Mouse (Mus musculus) stomach, embryonic 14.5 days (tissue): ENCODE results near the gene Pccb. TPM values are rescaled to one million over a fixed set of nuclear protein-coding genes. Genes with fewer than 3 reads are reported as not detected.

Experiments
- ATAC-seq: fragments of 200-750 bp; cut with Nextera tagmentation; 2 replicates; pipeline ENCODE4 v1.8.0; 2017; ENCODE audit warnings: low read depth, moderate TSS enrichment; ENCODE audit not compliant: insufficient number of reproducible peaks, insufficient read depth, low FRiP score
- H3K27ac ChIP-seq: fragments of 300-500 bp; sonication (generic); 2 replicates; pipeline ENCODE4 v1.5.1; 2014; ENCODE audit warnings: mild to moderate bottlenecking, low read length, moderate library complexity, mixed read lengths
- H3K27me3 ChIP-seq: fragments of 300-500 bp; sonication (generic); 2 replicates; pipeline ENCODE4 v1.6.1; 2014; ENCODE audit warnings: low read length, control low read depth, mixed read lengths; ENCODE audit not compliant: control insufficient read depth, insufficient read depth
- H3K36me3 ChIP-seq: fragments of 300-500 bp; sonication (generic); 2 replicates; pipeline ENCODE4 v1.6.1; 2014; ENCODE audit warnings: mild to moderate bottlenecking, control low read depth, low read length, moderate library complexity, mixed read lengths; ENCODE audit not compliant: control insufficient read depth, insufficient read depth
- H3K4me1 ChIP-seq: fragments of 300-500 bp; sonication (generic); 2 replicates; pipeline ENCODE4 v1.6.1; 2014; ENCODE audit warnings: low read length, control low read depth, mixed read lengths; ENCODE audit not compliant: control insufficient read depth, insufficient read depth
- H3K4me2 ChIP-seq: fragments of 300-500 bp; sonication (generic); replicated peaks from 2 replicates; pipeline ENCODE4 v1.6.1; 2014; ENCODE audit warnings: low read depth, low read length, control low read depth
- H3K4me3 ChIP-seq: fragments of 300-500 bp; sonication (generic); 2 replicates; pipeline ENCODE4 v1.5.1; 2014; ENCODE audit warnings: low read depth, low read length, control low read depth
- H3K9ac ChIP-seq: fragments of 300-500 bp; sonication (generic); replicated peaks from 2 replicates; pipeline ENCODE4 v1.6.1; 2014; ENCODE audit warnings: low read depth, mild to moderate bottlenecking, control low read depth, low read length, moderate library complexity, mixed read lengths
- H3K9me3 ChIP-seq: fragments of 300-500 bp; sonication (generic); 2 replicates; pipeline ENCODE4 v1.6.1; 2016; ENCODE audit warnings: low read depth, low read length, control low read depth; ENCODE audit not compliant: control insufficient read depth
- WGBS: fragments of 180-500 bp; shearing (Covaris S2); extraction: QIAGEN DNeasy Blood & Tissue Kit; methylation state at CpG from one replicate; pipeline ENCODE4 v1.1.7; 2014; 5-methylcytosine and 5-hydroxymethylcytosine counted together
- polyA plus RNA-seq: library from polyadenylated mRNA; unstranded; fragments of >200 nt; fragmentation: Nextera tagmentation; extraction: Ambion mirVana; gene quantifications from 2 replicates; pipeline ENCODE4 v1.2.1, GENCODE M21; 2014

Gene Pccb
- polyA plus RNA-seq, 1 experiment from 2014 or later = 27.1 TPM

GRCm38 (mm10) chr9:101003302-101003701 lies 31.4 kb downstream of the Pccb start:
- Histone ChIP-seq H3K9me3 (no peaks in the 10 kb centered on the region), H3K27ac (no peak overlapping the region), H3K9ac (no peak overlapping the region), H3K36me3 (no peaks in the 10 kb centered on the region; the same call in 1 of the 2 replicates), H3K4me3 (no peak overlapping the region), H3K4me1 (peaks cover 7% of the 10 kb centered on the region; the same call in 1 of the 2 replicates), H3K27me3 (no peaks in the 10 kb centered on the region), H3K4me2 (no peak overlapping the region)
- no peak for ATAC-seq
- 89% methylated on average over 5 of the region's 5 CpGs for WGBS

- H3K4me1 ChIP-seq = peaks cover 7% of the 10 kb centered on the region; the same call in 1 of the 2 replicates
- no peak for ATAC-seq
- H3K27me3 ChIP-seq = no peaks in the 10 kb centered on the region
- H3K36me3 ChIP-seq = peaks cover 3% of the 10 kb centered on the region; the same call in 1 of the 2 replicates
- 91% methylated on average over 8 of the region's 8 CpGs for WGBS
- H3K9me3 ChIP-seq = no peaks in the 10 kb centered on the region
- no peak overlapping the region for H3K9ac ChIP-seq
- no peak overlapping the region for H3K4me3 ChIP-seq
- no peak overlapping the region for H3K4me2 ChIP-seq
- no peak overlapping the region for H3K27ac ChIP-seq
These were observed 31.9 kb downstream of the Pccb start for GRCm38 (mm10) chr9:101002841-101003240.

- WGBS = 94% methylated on average over 4 of the region's 4 CpGs
- H3K4me2 ChIP-seq = no peak overlapping the region
- no peaks in the 10 kb centered on the region for H3K9me3 ChIP-seq
- peaks cover 7% of the 10 kb centered on the region; the same call in 1 of the 2 replicates for H3K4me1 ChIP-seq
- no peak overlapping the region for H3K27ac ChIP-seq
- no peak overlapping the region for H3K9ac ChIP-seq
- no peaks in the 10 kb centered on the region for H3K27me3 ChIP-seq
- H3K4me3 ChIP-seq = no peak overlapping the region
- peaks cover 3% of the 10 kb centered on the region; the same call in 1 of the 2 replicates for H3K36me3 ChIP-seq
- ATAC-seq = no peak
These were observed 32.6 kb downstream of the Pccb start for GRCm38 (mm10) chr9:101002053-101002452.

- Histone ChIP-seq H3K4me1 (no peaks in the 10 kb centered on the region), H3K4me2 (no peak overlapping the region), H3K4me3 (no peak overlapping the region), H3K36me3 (peaks cover 9% of the 10 kb centered on the region), H3K27ac (no peak overlapping the region), H3K9me3 (no peaks in the 10 kb centered on the region), H3K27me3 (no peaks in the 10 kb centered on the region), H3K9ac (no peak overlapping the region)
- no peak for ATAC-seq
- WGBS = 95% methylated on average over 2 of the region's 2 CpGs
These were observed 37.6 kb downstream of the Pccb start for GRCm38 (mm10) chr9:100997138-100997537.

GRCm38 (mm10) chr9:100993937-100994336 lies 40.8 kb downstream of the Pccb start:
- Histone ChIP-seq H3K4me2 (no peak overlapping the region), H3K4me3 (no peak overlapping the region), H3K27me3 (no peaks in the 10 kb centered on the region), H3K9me3 (peaks cover 3% of the 10 kb centered on the region; the same call in 1 of the 2 replicates), H3K36me3 (peaks cover 9% of the 10 kb centered on the region; the same call in 1 of the 2 replicates), H3K9ac (no peak overlapping the region), H3K27ac (no peak overlapping the region), H3K4me1 (no peaks in the 10 kb centered on the region)
- 93% methylated on average over 4 of the region's 4 CpGs for WGBS
- no peak for ATAC-seq

GRCm38 (mm10) chr9:100992191-100992590 lies 42.5 kb downstream of the Pccb start:
- no peaks in the 10 kb centered on the region for H3K27me3 ChIP-seq
- H3K4me1 ChIP-seq = no peaks in the 10 kb centered on the region
- H3K27ac ChIP-seq = no peak overlapping the region
- no peak for ATAC-seq
- no peak overlapping the region for H3K4me3 ChIP-seq
- no peak overlapping the region for H3K9ac ChIP-seq
- no peak overlapping the region for H3K4me2 ChIP-seq
- peaks cover 4% of the 10 kb centered on the region; the same call in 1 of the 2 replicates for H3K9me3 ChIP-seq
- WGBS = 86% methylated on average over 2 of the region's 2 CpGs
- H3K36me3 ChIP-seq = peaks cover 5% of the 10 kb centered on the region; the same call in 1 of the 2 replicates

GRCm38 (mm10) chr9:100991321-100991720 lies 43.4 kb downstream of the Pccb start:
- H3K27me3 ChIP-seq = no peaks in the 10 kb centered on the region
- H3K4me3 ChIP-seq = no peak overlapping the region
- no peak overlapping the region for H3K9ac ChIP-seq
- 88% methylated on average over 2 of the region's 2 CpGs for WGBS
- ATAC-seq = no peak
- H3K36me3 ChIP-seq = peaks cover 8% of the 10 kb centered on the region; the same call in 1 of the 2 replicates
- no peak overlapping the region for H3K27ac ChIP-seq
- H3K9me3 ChIP-seq = peaks cover 4% of the 10 kb centered on the region; the same call in 1 of the 2 replicates
- no peak overlapping the region for H3K4me2 ChIP-seq
- no peaks in the 10 kb centered on the region for H3K4me1 ChIP-seq

GRCm38 (mm10) chr9:100990609-100991008 lies 44.1 kb downstream of the Pccb start:
- no peak for ATAC-seq
- Histone ChIP-seq H3K27ac (no peak overlapping the region), H3K4me1 (no peaks in the 10 kb centered on the region), H3K4me2 (no peak overlapping the region), H3K9ac (no peak overlapping the region), H3K9me3 (peaks cover 4% of the 10 kb centered on the region; the same call in 1 of the 2 replicates), H3K27me3 (no peaks in the 10 kb centered on the region), H3K4me3 (no peak overlapping the region), H3K36me3 (peaks cover 8% of the 10 kb centered on the region; the same call in 1 of the 2 replicates)
- 89% methylated on average over 5 of the region's 5 CpGs for WGBS

- H3K4me2 ChIP-seq = no peak overlapping the region
- H3K27me3 ChIP-seq = no peaks in the 10 kb centered on the region
- H3K27ac ChIP-seq = no peak overlapping the region
- no peaks in the 10 kb centered on the region for H3K4me1 ChIP-seq
- peaks cover 3% of the 10 kb centered on the region; the same call in 1 of the 2 replicates for H3K36me3 ChIP-seq
- H3K4me3 ChIP-seq = no peak overlapping the region
- 84% methylated on average over 3 of the region's 3 CpGs for WGBS
- no peak for ATAC-seq
- peaks cover 4% of the 10 kb centered on the region; the same call in 1 of the 2 replicates for H3K9me3 ChIP-seq
- H3K9ac ChIP-seq = no peak overlapping the region
These were observed 46.8 kb downstream of the Pccb start for GRCm38 (mm10) chr9:100987850-100988249.
